Mouse (Mus musculus): ENCODE data around the gene Specc1. TPM values are rescaled to one million over a fixed set of nuclear protein-coding genes. Genes with fewer than 3 reads are reported as not detected.
A peak's percentile ranks its signal among the peaks of the same experiment; 100 is the strongest.

The Specc1 gene
- total RNA-seq, 2 experiments from 2014 or later: 4.4 to 6.3 TPM

DNA sequence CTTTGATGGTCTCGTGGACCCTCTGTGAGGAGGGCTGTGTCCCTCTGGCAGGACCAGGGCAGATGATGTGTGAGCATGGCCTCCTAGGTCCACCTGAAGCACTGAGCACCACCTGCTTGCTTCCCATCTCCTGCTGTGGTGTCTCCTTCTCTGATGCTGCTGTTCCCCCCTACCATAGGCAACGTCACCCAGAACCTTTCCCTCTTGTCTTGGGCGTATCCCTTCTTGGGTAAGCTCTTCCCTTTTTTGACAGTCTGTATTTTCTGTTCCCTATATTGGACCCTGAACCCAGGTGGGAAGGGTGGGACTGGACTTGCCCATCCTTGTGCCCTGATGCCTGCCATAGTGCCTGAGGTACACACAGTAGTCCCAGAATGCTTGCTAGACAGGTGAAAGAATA lies 56.9 kb downstream of the Specc1 start:
- DNase-seq (ENCODE audit: low spot score in 2 of 2): no peak

DNA sequence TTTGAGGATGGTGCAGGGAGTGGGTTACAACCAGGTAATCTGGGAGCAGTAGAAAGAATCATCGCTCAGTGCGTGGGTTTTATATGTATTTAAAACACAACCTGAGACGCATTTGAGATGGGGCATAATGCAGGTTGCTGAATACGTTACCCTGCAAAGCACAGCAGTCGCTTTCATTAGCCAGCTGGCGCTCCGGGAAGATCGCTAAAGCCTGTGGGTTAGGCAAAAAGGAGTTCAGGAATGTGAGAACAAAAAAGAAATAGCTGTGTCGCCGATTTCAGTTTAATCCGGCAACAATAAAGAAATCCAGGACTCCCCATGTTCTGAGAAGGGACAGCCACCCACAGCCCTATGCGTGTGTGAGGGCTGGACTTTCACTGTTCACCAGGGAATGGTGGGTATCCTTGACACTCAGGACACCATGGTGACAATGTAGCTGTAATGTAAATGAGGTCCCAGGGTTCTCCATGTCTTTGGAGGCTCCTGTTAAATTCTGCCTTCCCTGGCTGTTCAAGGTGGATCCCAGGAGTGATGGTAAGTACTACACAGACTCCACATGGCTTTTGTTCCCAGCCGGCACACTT lies 58.6 kb downstream of the Specc1 start:
- DNase-seq (ENCODE audit: low spot score in 2 of 2): no peak

DNA sequence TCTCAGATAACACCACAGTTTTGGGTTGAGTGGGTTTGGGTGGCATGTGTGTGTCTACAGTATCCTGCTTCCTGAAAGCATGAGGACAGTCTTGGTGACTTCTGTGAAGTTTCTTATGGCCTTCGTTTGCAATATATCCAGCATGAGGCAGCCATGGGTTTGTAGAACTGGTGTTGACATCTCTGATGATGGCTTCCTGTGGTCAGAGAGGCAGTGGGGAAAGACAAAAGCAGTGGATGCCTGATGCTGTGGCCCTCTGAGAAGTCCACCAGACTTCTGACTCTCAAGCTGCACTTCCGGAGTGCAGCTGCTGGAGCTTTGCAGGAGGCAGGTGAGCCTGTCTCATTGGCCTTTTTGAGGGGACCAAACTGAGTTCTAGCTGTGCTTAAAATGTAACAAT lies 60.4 kb downstream of the Specc1 start:
- DNase-seq (ENCODE audit: low spot score in 2 of 2): no peak

DNA sequence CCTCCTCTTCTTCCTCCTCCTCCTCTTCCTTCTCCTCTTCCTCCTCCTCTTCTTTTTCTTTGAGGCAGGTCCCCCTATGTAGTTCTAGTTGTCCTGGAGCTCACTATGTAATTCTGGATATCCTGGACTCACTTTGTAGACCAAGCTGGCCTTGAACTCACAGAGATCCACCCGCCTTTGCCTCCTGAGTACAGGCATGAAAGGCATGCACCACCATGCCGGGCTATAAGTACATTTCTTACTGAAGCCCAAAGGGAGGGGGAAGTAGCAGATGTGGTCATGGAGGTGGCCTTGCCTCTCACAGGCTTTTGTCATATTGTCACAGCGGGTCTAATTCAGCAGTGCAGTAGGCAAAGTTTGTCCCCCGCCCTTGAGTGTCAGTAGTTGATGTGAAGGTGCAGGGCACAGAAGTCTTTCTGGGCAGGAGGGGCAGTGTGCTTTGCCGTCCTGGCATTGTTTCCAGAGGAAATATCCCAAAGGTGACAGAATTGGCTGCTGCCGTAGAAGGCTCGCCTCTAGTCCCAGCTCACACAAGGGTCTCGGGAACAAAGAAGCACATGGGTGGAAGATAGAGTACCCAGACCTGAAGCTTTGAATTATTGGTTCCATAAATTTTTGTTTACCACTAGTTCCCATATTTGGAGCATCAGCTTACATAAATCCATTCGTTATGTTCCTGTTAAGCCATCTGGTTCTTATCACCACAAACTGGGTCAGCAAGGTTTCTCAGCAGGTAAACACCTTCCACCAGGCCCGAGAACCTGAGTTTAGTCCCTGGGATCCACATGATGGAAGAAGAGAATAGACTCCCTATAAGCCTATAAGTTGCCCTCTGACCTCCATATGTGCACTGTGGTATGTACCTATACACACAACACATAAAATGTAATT lies 62.0 kb downstream of the Specc1 start:
- no peak for DNase-seq (ENCODE audit: low spot score in 2 of 2)

DNA sequence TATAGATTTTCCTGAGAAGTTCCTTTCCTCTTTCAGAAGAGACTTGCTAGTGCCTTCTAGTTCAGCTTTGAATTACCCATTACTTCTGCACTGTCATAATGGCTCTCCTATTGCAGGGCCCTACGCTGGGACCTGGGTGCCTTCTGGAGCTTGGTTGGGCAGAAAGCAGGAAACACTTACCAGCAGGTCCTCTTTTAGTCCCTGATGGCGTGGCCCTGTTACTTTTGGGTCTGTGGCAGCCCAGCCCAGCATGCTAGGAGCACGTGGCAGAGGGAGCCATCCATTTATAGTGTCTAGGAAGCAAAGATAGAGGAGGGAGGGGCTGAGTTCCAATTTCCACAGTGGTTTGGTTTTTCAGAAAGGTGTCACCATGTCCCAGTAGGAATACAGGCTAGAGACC lies 63.3 kb downstream of the Specc1 start:
- DNase-seq (ENCODE audit: low spot score in 2 of 2): no peak

- no peak for DNase-seq (ENCODE audit: low spot score in 2 of 2)
Observed at GRCm38 (mm10) chr11:62020898-62021297, 64.3 kb downstream of the Specc1 start.

DNA sequence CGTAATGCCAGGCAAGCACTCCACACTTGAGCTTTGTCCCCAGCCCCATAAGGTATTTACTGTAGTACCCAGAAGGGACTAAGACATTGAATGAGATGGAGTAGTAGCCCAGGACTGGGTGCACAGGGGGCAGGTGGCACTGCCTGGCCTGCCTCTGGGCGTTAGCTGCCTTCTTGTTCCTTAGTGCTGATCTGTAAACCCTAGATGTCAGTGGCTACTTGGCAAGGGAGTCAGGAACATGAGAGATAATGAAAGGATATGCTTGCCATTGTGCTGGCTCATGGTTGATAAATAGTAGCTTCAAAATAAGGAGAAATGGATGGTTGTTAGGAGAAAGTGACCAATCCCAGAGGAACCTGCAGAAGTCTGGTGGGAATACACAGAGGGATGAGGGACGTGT lies 65.5 kb downstream of the Specc1 start:
- DNase-seq (ENCODE audit: low spot score in 2 of 2): no peak

DNA sequence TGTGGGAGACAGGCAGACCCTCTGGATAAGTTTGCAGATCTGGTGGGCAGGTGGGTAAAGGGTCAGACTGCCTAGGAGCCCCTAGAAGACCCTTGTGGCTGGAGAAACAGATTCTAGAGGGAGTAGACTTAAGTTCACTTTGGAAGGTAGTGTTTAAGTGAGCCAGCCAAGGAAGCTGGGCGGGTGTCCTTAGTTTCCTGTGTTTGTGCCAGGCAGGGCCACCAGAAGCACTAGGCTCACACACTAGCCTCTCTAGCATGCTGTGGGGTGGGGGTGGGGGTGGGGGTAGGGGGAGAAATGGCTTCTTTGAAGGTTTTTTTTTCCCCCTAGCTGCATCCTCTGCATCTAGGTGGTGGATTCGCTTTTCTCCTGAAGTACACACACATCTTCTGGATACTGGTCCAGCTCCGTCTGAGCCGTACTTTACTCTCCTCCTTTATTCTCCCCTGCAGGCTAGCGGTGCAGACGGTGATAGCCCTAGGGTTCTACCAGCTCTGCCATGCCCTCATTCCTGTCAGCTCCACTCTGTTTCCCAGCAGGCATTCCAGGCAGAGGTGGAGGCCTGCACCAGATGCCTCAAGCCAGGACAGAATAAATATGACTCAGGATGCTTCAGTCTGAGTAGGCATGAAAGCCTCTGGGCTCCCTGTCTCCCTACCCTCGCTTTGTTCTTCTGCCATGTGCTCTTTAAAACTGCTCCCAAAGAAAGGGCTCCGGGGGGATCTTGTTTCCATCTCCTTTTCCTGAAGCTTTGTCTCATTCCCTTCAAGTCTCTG lies 66.3 kb downstream of the Specc1 start:
- DNase-seq (ENCODE audit: low spot score in 2 of 2): no peak

DNA sequence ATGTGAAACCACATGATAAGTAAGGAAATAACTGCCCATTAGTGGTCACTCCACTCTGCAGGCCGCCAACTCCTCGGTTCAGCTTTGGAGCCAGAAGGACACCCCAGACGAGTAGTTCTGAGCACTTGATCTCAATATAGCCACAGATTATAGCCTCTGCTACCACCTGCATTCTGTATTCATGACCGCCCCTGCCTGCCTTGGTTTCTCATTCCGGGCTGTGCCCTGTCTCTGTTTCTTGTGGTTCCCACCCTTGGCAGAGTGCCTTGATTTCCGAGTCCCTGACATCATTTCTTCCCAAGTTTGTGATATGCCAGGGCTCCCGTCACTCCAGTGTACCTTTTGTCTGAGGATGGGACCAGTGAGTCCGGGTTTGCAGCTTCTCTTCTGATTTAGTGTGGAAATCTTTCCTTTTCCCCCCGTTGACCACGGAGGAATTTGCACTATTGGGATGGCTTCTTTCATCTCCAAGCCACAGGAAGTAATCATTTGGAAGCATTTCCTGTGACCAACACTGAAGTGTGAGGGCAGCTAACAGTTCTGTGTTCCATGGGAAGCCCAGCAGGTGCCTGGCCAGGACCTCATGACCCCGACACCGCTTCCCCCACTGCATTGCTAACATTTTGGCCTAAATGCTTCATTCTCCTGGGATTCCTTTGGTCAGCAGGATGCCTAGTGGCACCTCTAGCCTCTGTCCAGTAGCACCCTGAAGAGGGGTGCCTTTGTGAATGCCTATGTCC lies 67.1 kb downstream of the Specc1 start:
- DNase-seq (ENCODE audit: low spot score in 2 of 2): no peak

DNA sequence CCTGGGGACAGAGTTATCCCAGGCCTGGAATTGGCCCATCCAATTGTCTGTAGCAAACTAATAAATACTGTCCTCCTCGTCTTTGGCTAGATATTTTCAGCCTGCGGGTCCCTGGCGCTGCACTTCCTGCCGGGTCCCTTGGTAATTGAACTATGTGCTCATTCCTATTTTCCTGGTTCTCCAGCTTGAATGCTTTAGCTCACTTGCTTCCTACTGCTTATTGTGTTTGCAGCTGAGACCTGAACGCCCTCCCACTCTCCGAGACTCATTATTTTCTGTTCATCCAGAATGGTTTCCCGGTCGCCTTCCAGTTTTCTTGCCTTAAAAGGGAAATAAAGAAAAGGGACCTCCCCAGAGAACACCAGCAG lies 67.7 kb downstream of the Specc1 start:
- no peak for DNase-seq (ENCODE audit: low spot score in 2 of 2)

GRCm38 (mm10) chr11:62024952-62025351 lies 68.4 kb downstream of the Specc1 start:
- DNase-seq (ENCODE audit: low spot score in 2 of 2): no peak

DNA sequence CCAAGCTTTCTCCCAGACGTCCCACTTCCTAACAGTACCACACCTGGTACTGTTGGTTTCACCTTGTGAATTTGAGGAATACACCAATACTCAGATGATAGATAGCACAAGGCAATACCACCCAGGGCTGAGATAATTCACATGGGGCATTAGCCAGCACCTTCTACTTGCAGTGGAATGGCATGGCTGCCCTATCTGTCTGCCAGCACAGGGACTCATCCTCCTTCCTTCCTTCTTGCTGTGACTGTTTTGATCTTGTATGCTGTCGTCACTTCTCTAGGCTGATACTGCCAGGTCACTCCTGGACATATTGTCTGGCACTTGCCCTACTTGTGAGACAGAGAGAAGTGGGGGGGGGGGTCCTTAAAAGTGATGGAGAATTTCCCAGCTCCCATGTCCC lies 69.2 kb downstream of the Specc1 start:
- no peak for DNase-seq (ENCODE audit: low spot score in 2 of 2)

DNA sequence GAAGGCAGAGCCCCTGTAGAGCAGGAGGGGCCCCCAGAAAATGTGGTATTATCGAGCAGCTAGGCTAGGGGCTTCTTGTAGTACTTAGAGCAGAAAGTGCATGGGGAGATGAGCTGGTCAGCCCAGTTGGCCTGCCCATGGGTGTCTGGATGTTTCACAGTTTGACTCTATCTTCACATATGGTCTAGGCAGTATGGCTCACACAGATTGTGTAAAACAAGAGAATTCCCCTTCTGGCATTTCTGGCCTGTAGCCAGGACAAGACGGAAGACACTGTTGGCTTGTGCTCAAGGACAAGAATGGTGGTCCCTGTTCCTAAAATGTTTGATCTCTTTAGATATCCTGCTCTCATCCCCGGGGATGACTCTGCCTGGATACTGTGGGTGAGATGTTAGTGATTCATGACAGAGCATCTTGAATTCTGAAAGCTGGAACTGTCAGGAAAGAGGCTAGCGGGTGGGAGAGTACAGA lies 69.8 kb downstream of the Specc1 start:
- no peak for DNase-seq (ENCODE audit: low spot score in 2 of 2)

DNA sequence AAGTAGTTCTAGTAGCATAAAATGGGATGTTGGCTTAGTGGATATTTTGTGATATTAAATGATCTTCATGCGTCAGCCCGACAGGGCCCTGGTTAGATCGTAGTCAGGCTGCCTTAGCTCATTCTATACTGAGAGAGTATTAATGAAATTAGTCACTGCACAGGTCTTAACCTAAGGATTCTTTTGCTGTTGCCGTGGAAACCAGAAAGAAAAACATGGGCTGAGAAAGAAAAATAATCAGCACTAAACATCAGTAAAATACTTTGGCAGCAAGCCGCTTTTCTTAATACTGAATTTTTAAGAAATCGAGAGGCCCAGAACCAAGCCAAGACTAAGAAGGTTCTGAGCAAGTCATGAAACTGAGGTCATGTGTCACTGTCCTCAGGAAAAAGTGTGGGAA lies 70.7 kb downstream of the Specc1 start:
- no peak for DNase-seq (ENCODE audit: low spot score in 2 of 2)

DNA sequence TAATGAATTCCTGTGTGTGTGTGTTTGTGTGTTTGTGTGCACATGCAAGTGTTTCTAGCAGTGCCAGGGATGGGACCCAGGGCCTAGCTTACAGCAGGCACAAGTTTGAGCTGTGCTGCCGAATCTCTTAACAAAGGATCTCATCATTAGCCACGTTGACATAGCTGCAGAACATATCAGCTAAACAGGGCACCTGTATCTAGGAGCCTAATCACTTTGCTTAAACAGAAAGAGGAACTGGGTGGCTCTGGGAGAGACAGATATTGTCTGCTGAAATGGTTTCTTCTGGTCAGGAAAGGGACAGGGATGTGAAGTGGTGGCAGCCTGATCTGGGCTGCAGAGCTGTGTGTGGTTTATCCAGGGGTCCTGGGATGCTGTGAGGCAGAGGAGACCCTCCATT lies 71.1 kb downstream of the Specc1 start:
- no peak for DNase-seq (ENCODE audit: low spot score in 2 of 2)

- no peak for DNase-seq (ENCODE audit: low spot score in 2 of 2)
Observed at GRCm38 (mm10) chr11:62029171-62029570, 72.6 kb downstream of the Specc1 start.

- no peak for DNase-seq (ENCODE audit: low spot score in 2 of 2)
Observed at GRCm38 (mm10) chr11:62034564-62034963, 78.0 kb downstream of the Specc1 start.

DNA sequence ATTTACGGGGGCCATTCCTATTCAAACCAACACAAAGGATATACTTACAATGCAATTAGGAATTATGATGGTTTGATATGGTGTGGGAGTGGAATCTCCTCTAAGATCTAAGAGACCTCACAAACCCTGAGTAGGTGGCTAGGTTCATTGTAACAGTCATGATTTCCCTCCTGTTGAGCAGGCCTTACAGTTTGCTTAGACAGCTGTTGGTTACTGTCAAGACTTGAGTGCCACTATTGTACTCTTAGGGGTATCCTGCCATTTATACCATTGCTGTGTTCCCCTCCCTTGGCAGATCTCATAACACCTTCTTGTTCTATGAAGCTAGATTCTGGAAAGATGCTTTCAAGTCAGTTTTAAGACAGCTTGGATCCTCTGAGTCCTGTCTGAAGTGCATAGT lies 78.7 kb downstream of the Specc1 start:
- DNase-seq (ENCODE audit: low spot score in 2 of 2): no peak

- DNase-seq (ENCODE audit: low spot score in 2 of 2): no peak
Observed at GRCm38 (mm10) chr11:62040122-62040521, 83.6 kb downstream of the Specc1 start.

DNA sequence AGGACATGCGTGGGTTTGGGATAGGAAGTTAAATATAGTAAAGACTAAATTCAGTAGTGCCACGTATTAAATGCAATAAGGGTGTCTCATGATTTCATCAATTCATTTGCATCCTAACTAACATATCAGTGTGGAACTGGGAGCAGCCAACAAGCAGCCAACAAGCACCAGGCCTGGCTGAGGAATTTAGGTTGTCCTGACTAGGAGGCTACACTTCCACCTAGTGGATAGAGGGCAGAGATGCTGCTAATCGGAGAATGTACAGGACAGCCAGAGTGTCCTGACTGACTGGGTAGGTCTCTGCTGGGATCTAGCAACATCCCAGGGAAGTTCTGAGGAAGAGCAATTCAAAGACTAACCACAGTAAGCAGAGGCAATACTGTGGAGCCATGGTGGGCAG lies 88.1 kb downstream of the Specc1 start:
- peak in 1 of 2 experiments; percentile 3 for DNase-seq (ENCODE audit: low spot score in 2 of 2)

- no peak for DNase-seq (ENCODE audit: low spot score in 2 of 2)
Observed at GRCm38 (mm10) chr11:62045964-62046363, 89.4 kb downstream of the Specc1 start.
